Mouse (Mus musculus) megakaryocyte progenitor cell, adult 5-6 weeks (primary cell): ENCODE measurements around the gene Olfr1155. TPM values are rescaled to one million over a fixed set of nuclear protein-coding genes. Genes with fewer than 3 reads are reported as not detected.

ENCODE experiments used
- ATAC-seq: replicated peaks from 2 replicates; pipeline ENCODE4 v1.8.0; 2016; ENCODE audit warnings: mild to moderate bottlenecking, moderate TSS enrichment, inconsistent platforms; ENCODE audit not compliant: poor library complexity
- total RNA-seq, 2 experiments: library from RNA; stranded (forward) in 1 of 2; stranded (reverse) in 1 of 2; fragments of 157-497, 149-512 nt in 1 of 2; fragments of 200-1000 nt in 1 of 2; gene quantifications; 2 replicates each; pipeline versions ENCODE4 v1.2.3 to v1.2.4; 2015 to 2017

Gene Olfr1155
- total RNA-seq (2015) (not detected in 2 replicates), total RNA-seq (2017) (not detected in 2 replicates)

GRCm38 (mm10) chr2:87945037-87945436 is at the start of gene Olfr1155:
Olfr1155 (minus strand) TSS chr2:87945137.
- no peak for ATAC-seq

- ATAC-seq, result no peak
Measured at GRCm38 (mm10) chr2:87989813-87990212, 44.9 kb upstream of the Olfr1155 start, which contains the start of gene Olfr1158. Olfr1158 (plus strand) TSS chr2:87990113.

DNA sequence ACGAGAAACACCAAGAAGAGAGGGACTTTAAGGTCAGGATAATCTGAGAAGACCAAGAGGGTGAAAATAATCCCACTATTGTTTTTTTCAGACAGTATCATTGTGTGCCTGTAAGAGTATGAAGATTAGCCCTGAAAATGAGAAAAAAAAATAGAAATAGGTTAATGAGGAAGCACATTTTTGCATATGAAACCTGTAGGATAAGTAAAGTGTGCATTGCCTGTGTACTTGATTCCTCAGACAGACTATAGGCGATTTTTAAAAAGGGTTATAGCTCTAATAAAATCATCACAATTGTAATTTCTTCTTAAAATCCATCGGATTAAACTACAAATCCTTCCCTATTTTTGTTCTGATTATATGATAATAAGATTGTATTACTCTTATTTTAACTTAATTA is 29.6 kb upstream of the Olfr1155 start, which contains the start of gene Olfr74:
Olfr74 (minus strand) TSS at position 101 of the 400 bp plus-strand sequence.
- ATAC-seq, result no peak

GRCm38 (mm10) chr2:87968199-87968598 is 23.3 kb upstream of the Olfr1155 start, which contains the start of gene Olfr1157:
Olfr1157 (minus strand) TSS chr2:87968299.
- no peak for ATAC-seq

DNA sequence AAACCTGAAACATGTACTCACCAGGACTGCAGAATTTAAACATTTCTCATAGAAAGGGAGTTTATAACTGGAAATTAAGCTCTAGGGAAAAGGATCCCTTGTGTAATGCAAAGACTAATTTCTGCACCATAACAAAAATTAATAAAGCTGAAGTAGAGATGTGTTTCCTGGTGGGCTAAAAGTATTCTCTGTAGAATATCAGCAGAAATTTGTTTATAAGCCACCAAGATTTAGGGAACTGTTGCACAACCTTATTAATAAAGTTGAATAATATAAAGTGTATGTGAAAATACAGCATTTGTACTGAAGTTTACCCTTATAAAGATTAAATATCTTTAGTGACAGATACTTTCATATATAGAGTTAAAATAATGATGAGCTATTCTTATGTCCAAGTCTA is 8.1 kb upstream of the Olfr1155 start, which contains the start of gene Olfr1156:
Olfr1156 (minus strand) TSS at position 101 of the 400 bp plus-strand sequence.
- no peak for ATAC-seq

DNA sequence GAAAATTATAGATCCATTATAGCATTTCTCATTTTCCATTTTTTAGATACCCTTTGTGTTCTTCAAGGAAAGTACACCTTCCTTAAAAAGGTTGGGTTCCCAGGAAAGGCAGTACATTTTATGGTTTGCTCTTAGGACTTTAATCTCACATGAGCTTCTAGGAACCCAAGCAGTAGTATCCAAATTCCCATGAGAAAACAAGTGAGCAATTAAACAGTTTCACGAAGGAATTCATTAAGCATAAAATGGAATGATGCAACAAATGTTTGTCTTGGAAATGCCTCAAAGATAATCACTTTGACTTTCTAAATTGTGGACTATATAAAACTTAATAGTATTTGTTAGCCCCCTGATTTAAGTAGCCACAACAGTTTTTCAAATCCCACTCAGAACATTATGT is 39.9 kb downstream of the Olfr1155 start, which contains the start of gene Olfr1154:
Olfr1154 (minus strand) TSS at position 101 of the 400 bp plus-strand sequence.
- ATAC-seq, result no peak

GRCm38 (mm10) chr2:87894662-87895061 is 50.3 kb downstream of the Olfr1155 start, which contains the start of gene Olfr1153:
Olfr1153 (plus strand) TSS chr2:87894962.
- ATAC-seq, result no peak

Other genes starting within 250 kb of the Olfr1155 start
- gene Olfr1137, start 232.0 kb downstream of the Olfr1155 start, total RNA-seq (2015), result not detected in 2 replicates
- not detected in 2 replicates for gene Olfr1137, start 232.0 kb downstream of the Olfr1155 start, total RNA-seq (2017)
- not detected in 2 replicates for gene Olfr1138, start 205.2 kb downstream of the Olfr1155 start, total RNA-seq (2015)
- gene Olfr1138, start 205.2 kb downstream of the Olfr1155 start, total RNA-seq (2017), result not detected in 2 replicates
- not detected in 2 replicates for gene Olfr1140, start 201.4 kb downstream of the Olfr1155 start, total RNA-seq (2015)
- gene Olfr1140, start 201.4 kb downstream of the Olfr1155 start, total RNA-seq (2017), result not detected in 2 replicates
- not detected in 2 replicates for gene Olfr1141, start 191.1 kb downstream of the Olfr1155 start, total RNA-seq (2015)
- gene Olfr1141, start 191.1 kb downstream of the Olfr1155 start, total RNA-seq (2017), result not detected in 2 replicates
- not detected in 2 replicates for gene Olfr152, start 165.7 kb downstream of the Olfr1155 start, total RNA-seq (2015)
- not detected in 2 replicates for gene Olfr152, start 165.7 kb downstream of the Olfr1155 start, total RNA-seq (2017)
- not detected in 2 replicates for gene Olfr1143, start 144.5 kb downstream of the Olfr1155 start, total RNA-seq (2015)
- gene Olfr1143, start 144.5 kb downstream of the Olfr1155 start, total RNA-seq (2017), result not detected in 2 replicates
- not detected in 2 replicates for gene Olfr1145, start 135.3 kb downstream of the Olfr1155 start, total RNA-seq (2015)
- gene Olfr1145, start 135.3 kb downstream of the Olfr1155 start, total RNA-seq (2017), result not detected in 2 replicates
- gene Olfr1148, start 114.6 kb downstream of the Olfr1155 start, total RNA-seq (2015), result not detected in 2 replicates
- gene Olfr1148, start 114.6 kb downstream of the Olfr1155 start, total RNA-seq (2017), result not detected in 2 replicates
- not detected in 2 replicates for gene Olfr1150-ps1, start 101.1 kb downstream of the Olfr1155 start, total RNA-seq (2015)
- gene Olfr1150-ps1, start 101.1 kb downstream of the Olfr1155 start, total RNA-seq (2017), result not detected in 2 replicates
- not detected in 2 replicates for gene Olfr1151, start 89.3 kb downstream of the Olfr1155 start, total RNA-seq (2015)
- not detected in 2 replicates for gene Olfr1151, start 89.3 kb downstream of the Olfr1155 start, total RNA-seq (2017)
- not detected in 2 replicates for gene Olfr1152, start 78.6 kb downstream of the Olfr1155 start, total RNA-seq (2015)
- not detected in 2 replicates for gene Olfr1152, start 78.6 kb downstream of the Olfr1155 start, total RNA-seq (2017)
- gene Olfr1153, start 50.2 kb downstream of the Olfr1155 start, total RNA-seq (2015), result not detected in 2 replicates
- gene Olfr1153, start 50.2 kb downstream of the Olfr1155 start, total RNA-seq (2017), result not detected in 2 replicates
- not detected in 2 replicates for gene Olfr1154, start 40.0 kb downstream of the Olfr1155 start, total RNA-seq (2015)
- gene Olfr1154, start 40.0 kb downstream of the Olfr1155 start, total RNA-seq (2017), result not detected in 2 replicates
- not detected in 2 replicates for gene Olfr1156, start 8.0 kb upstream of the Olfr1155 start, total RNA-seq (2015)
- not detected in 2 replicates for gene Olfr1156, start 8.0 kb upstream of the Olfr1155 start, total RNA-seq (2017)
- not detected in 2 replicates for gene Olfr1157, start 23.2 kb upstream of the Olfr1155 start, total RNA-seq (2015)
- gene Olfr1157, start 23.2 kb upstream of the Olfr1155 start, total RNA-seq (2017), result not detected in 2 replicates
- gene Olfr74, start 29.5 kb upstream of the Olfr1155 start, total RNA-seq (2015), result not detected in 2 replicates
- not detected in 2 replicates for gene Olfr74, start 29.5 kb upstream of the Olfr1155 start, total RNA-seq (2017)
- gene Olfr1158, start 45.0 kb upstream of the Olfr1155 start, total RNA-seq (2015), result not detected in 2 replicates
- not detected in 2 replicates for gene Olfr1158, start 45.0 kb upstream of the Olfr1155 start, total RNA-seq (2017)
- not detected in 2 replicates for gene Olfr1160, start 63.1 kb upstream of the Olfr1155 start, total RNA-seq (2015)
- not detected in 2 replicates for gene Olfr1160, start 63.1 kb upstream of the Olfr1155 start, total RNA-seq (2017)
- not detected in 2 replicates for gene Olfr1161, start 77.6 kb upstream of the Olfr1155 start, total RNA-seq (2015)
- not detected in 2 replicates for gene Olfr1161, start 77.6 kb upstream of the Olfr1155 start, total RNA-seq (2017)
- not detected in 2 replicates for gene Olfr73, start 92.6 kb upstream of the Olfr1155 start, total RNA-seq (2015)
- not detected in 2 replicates for gene Olfr73, start 92.6 kb upstream of the Olfr1155 start, total RNA-seq (2017)
- gene Olfr1162, start 106.0 kb upstream of the Olfr1155 start, total RNA-seq (2015), result not detected in 2 replicates
- gene Olfr1162, start 106.0 kb upstream of the Olfr1155 start, total RNA-seq (2017), result not detected in 2 replicates
- not detected in 2 replicates for gene Olfr1163, start 126.7 kb upstream of the Olfr1155 start, total RNA-seq (2015)
- gene Olfr1163, start 126.7 kb upstream of the Olfr1155 start, total RNA-seq (2017), result not detected in 2 replicates
- not detected in 2 replicates for gene Olfr1164, start 148.8 kb upstream of the Olfr1155 start, total RNA-seq (2015)
- not detected in 2 replicates for gene Olfr1164, start 148.8 kb upstream of the Olfr1155 start, total RNA-seq (2017)
- not detected in 2 replicates for gene Olfr1166, start 183.1 kb upstream of the Olfr1155 start, total RNA-seq (2015)
- not detected in 2 replicates for gene Olfr1166, start 183.1 kb upstream of the Olfr1155 start, total RNA-seq (2017)
- not detected in 2 replicates for gene Olfr1167, start 210.1 kb upstream of the Olfr1155 start, total RNA-seq (2015)
- gene Olfr1167, start 210.1 kb upstream of the Olfr1155 start, total RNA-seq (2017), result not detected in 2 replicates
- not detected in 2 replicates for gene Olfr1168, start 236.7 kb upstream of the Olfr1155 start, total RNA-seq (2015)
- not detected in 2 replicates for gene Olfr1168, start 236.7 kb upstream of the Olfr1155 start, total RNA-seq (2017)